Mouse (Mus musculus): ENCODE results near the gene Atp5c1. TPM values are rescaled to one million over a fixed set of nuclear protein-coding genes. Genes with fewer than 3 reads are reported as not detected.

Gene Atp5c1
- 129 TPM for total RNA-seq (2023)

GRCm38 (mm10) chr2:10080310-10081010, at the start of gene Atp5c1, which contains the start of gene Kin:
Gene Atp5c1 (minus strand): TSS chr2:10080510.
Gene Kin (plus strand): TSS chr2:10080593.

GRCm38 (mm10) chr2:10048461-10048860, 31.8 kb downstream of the Atp5c1 start, which contains the start of gene Taf3:
Gene Taf3 (minus strand): TSS chr2:10048596.

Other genes starting within 250 kb of the Atp5c1 start
- gene 4930412O13Rik, start 199.3 kb downstream of the Atp5c1 start, total RNA-seq (2023): not detected
- gene 9230102O04Rik, start 191.0 kb downstream of the Atp5c1 start, total RNA-seq (2023): not detected
- gene Gata3, start 190.5 kb downstream of the Atp5c1 start, total RNA-seq (2023): 44.0 TPM
- gene Taf3, start 31.9 kb downstream of the Atp5c1 start, total RNA-seq (2023): 27.5 TPM
- gene Kin, start 83 bp upstream of the Atp5c1 start, total RNA-seq (2023): 24.3 TPM
- gene Itih2, start 50.9 kb upstream of the Atp5c1 start, total RNA-seq (2023): not detected
- gene Itih5, start 73.1 kb upstream of the Atp5c1 start, total RNA-seq (2023): 0.46 TPM